Mouse (Mus musculus) forebrain, embryonic 12.5 days (tissue): Measurements from ENCODE around the gene Atp6v0b. TPM values are rescaled to one million over a fixed set of nuclear protein-coding genes. Genes with fewer than 3 reads are reported as not detected.

Experiments used
- polyA plus RNA-seq: library from polyadenylated mRNA; unstranded; fragments of >200 nt; fragmentation: Nextera tagmentation; extraction: Ambion mirVana; gene quantifications from 2 replicates; pipeline ENCODE4 v1.2.1, GENCODE M21; 2016

Gene Atp6v0b
- polyA plus RNA-seq, 1 experiment from 2014 or later = 233 TPM

Other genes starting within 250 kb of the Atp6v0b start
- gene Dmap1, start 205.1 kb downstream of the Atp6v0b start, polyA plus RNA-seq = 73.1 and 76.4 TPM in 2 replicates
- not detected in 2 replicates for gene Gm12845, start 162.9 kb downstream of the Atp6v0b start, polyA plus RNA-seq
- not detected in 2 replicates for gene Klf17, start 121.7 kb downstream of the Atp6v0b start, polyA plus RNA-seq
- gene Slc6a9, start 52.8 kb downstream of the Atp6v0b start, polyA plus RNA-seq = 8.5 and 9.9 TPM in 2 replicates
- gene Ccdc24, start 14.8 kb downstream of the Atp6v0b start, polyA plus RNA-seq = 1.8 and 2.1 TPM in 2 replicates
- 36.4 and 36.9 TPM in 2 replicates for gene B4galt2, start 3.8 kb downstream of the Atp6v0b start, polyA plus RNA-seq
- 26.7 and 27.0 TPM in 2 replicates for gene Dph2, start 4.7 kb upstream of the Atp6v0b start, polyA plus RNA-seq
- 70.8 and 71.4 TPM in 2 replicates for gene Ipo13, start 27.7 kb upstream of the Atp6v0b start, polyA plus RNA-seq
- gene Artn, start 42.4 kb upstream of the Atp6v0b start, polyA plus RNA-seq = 0.23 and 0.33 TPM in 2 replicates
- gene St3gal3, start 247.6 kb upstream of the Atp6v0b start, polyA plus RNA-seq = 8.5 TPM in 2 replicates